Mouse (Mus musculus): Measurements from ENCODE around the gene Plekha7.

The Plekha7 gene

DNA sequence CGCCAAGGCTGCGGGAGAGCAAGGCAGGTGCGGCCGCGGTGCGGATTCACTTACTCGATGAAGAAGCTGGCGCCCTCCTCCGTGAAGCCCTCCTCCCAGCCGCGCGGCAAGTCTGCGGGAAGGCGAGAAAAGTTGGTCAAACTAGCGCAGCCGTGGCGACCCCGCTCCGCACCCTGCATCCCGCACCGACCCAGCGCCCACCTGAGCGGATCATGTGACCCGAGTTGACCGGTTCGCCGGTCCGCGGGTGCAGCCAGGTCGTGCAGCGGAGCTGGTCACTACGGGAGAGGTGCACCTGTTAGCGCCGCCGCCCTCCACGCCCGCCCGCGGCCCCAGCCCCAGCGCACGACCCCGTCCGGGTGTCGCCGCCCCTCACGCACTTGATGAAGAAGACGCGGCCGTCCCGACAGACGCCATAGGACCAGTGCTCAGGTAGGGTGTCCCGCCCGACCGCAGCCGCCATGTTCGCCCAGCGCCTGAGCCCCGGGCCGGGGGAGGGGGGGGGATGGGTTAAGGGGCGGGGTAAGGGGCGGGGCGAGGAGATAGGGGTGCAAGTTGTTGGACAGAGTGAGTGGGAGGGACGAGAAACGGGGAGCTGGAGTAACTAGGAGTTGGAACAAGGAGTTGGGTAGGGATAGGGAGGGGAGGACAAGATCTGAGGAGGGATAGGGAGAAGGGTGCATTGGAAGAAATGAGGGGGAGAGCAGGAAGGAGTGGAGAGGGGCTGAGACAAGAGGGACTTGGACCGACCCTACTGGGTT, at the start of gene Plekha7:
Gene Plekha7 (minus strand): TSS at position 506 of the 761 bp plus-strand sequence.
- peak; percentile 64 for DNase-seq

DNA sequence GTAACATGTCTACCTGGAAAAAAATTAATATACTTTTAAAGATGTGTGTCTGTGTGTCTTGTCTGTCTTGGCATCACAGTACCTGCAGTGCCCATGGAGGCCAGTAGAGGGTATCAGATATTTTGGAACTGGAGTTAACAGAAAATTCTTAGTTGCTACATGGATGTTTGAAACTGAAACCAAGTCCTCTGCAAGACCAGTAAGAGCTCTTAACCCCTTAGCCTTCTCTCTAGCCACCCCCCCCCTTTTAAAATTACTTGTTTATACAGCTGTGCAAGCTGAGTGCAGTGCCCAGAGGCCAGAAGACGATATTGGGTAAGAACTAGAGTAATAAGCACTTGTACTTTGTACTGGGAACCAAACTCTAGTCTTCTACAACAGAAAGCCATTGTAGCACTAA, 28.1 kb upstream of the Plekha7 start:
- DNase-seq = peak; percentile 73 to 75

DNA sequence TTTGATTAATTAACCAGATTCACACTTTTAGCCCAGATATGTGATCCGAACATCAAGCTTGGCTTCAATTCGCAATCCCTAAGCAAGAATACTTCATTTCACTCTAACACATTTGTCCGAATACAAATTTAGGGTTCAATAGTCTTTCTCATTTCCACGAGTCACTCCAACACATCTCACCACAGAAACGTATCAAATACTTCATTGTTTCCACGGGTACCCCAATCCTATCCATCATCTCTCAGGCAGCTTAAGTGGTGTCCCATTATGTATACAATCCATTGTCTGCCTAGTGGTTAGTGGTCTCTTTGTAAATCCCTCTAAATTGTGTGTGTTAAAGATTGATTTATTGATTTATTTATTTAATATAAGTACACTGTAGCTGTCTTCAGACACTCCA, 27.0 kb upstream of the Plekha7 start:
- no peak for DNase-seq

DNA sequence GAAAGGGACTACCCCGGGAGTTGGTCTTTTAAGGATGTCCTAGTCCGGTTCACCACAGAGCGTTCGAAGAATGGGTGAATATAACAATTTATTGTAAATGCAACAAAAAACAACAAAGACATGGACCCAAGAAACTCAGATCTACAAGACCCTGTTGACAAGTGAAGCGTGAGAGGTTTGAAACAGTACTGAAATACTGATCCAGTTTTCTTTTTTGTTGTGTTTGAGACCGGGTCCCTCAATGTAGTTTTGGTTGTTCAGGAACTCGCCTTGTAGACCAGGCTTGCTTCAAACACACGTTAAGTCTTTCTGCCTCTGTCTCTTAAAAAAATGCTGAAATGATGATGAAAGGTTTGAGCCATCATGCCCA, 26.5 kb upstream of the Plekha7 start:
- DNase-seq = no peak

DNA sequence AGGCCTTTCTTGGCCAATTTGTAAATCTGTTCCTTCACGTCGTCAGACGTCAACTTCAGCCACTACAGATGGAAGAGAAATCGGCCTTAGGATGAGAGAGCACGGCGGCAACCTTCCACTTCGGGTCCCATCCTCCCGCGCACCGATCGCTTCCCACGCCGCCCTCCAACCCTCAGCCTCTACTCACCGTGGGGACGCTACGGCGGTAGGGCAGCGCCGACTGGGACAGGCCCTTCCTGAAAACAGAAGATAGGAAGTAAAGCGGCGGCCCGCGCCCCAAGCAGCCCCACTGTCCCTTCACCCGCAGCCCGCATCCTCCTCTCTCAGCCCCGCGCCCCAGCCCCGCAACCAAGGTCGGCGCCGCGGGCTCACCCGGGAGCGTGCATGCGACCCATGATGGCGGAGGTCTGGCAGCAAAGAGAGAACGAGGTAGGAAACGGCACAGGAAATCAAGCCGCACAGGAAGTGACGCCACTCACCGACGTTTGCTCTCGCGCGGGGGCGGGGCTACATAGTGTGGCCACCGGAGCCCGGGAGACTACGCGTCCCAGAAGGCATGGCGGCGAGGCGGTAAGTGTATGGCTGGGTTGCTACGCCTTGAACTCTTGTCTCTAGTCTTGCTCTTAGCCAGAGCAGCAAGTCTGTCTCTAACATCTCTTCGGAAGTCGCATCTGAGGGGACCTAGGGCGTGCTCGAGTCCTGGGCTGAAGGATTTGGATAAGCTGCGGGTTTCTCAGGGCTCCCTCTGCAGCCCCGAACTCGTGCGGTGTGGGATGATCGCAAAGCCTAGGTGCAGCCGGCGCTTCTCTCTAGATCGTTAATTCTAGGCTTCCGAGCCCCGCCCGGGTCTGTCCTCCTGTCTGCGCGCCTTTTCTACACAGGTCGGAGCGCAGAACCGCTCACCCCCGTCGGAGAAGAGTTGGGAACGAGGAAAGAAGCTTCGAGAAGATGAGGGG, 25.8 kb upstream of the Plekha7 start, which contains the start of gene Rps13:
Gene Rps13 (minus strand): TSS at position 483 of the 956 bp plus-strand sequence.
- DNase-seq = peak; percentile 99

DNA sequence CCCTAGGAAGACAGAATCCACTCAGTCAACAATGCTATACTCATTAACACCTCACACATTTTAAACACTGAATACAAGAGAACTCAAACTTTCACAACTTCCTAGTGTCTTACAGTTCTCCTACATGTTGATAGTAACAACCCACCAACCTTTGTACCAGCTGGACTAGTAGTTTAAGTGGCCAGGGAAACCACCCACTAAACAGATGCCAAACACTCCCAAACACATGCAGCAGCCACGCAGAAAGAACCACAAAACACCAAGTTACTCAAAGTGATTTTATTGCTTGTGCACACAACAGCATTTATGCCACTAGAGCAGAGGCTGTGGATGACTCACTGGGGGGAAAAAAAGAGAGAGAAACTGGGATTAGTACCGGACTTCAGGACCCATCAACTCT, 23.1 kb upstream of the Plekha7 start:
- no peak for DNase-seq

DNA sequence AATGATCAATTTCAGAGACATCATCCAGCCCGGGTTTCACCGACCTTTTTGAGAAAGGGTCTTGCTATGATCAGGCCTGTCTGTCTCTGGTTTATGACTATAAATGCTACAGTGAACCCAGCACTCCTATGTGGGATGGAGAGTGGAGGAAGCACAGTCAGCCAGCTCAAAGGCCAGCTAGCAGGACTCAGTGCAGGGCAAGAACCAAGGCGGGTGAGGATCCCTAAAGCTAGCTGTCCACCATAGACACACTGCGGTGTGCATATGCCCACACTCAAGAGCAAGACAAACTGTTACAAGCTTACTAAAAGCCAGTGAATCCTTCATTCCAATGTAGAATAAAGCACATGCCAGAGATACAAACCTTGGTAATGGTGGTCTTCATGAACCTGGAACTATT, 21.7 kb upstream of the Plekha7 start:
- no peak for DNase-seq

DNA sequence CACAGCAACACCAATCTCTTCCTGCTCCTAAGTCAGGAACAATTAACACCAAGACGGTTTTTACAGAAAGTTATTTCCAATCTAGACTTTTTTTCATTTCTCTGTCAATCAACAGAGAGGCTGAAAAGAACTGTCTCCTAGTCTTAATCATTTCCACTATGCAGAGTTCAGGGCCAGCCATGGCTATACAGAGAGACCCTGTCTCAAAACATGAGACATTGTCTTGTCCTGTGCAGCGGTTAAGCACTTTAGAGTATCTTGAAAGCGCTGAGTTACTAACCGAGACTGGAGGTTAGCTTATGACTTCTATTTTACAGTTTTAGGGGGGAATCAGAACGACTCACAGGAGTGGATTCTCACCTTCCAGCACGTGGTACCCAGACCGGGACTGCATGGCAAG, 20.6 kb upstream of the Plekha7 start:
- no peak for DNase-seq

DNA sequence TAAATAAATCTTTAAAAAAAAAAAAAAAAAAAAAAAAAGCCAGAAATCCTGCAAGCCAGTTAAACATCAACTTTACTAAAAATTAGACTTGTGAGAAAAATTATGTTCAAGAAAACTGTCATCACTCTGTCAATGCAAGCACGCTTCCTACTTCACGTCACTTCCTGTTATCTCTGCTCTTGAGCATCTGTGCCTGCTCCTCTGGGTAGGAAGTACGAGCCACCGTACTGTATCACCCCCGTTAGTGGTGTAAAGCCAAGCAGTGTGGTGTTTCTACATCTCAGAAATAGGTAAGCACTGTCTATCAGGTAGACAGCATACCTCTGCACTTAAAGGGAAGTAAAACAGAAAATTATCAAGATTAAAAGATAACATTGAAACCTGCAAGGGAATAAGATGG, 19.7 kb upstream of the Plekha7 start:
- DNase-seq = no peak

DNA sequence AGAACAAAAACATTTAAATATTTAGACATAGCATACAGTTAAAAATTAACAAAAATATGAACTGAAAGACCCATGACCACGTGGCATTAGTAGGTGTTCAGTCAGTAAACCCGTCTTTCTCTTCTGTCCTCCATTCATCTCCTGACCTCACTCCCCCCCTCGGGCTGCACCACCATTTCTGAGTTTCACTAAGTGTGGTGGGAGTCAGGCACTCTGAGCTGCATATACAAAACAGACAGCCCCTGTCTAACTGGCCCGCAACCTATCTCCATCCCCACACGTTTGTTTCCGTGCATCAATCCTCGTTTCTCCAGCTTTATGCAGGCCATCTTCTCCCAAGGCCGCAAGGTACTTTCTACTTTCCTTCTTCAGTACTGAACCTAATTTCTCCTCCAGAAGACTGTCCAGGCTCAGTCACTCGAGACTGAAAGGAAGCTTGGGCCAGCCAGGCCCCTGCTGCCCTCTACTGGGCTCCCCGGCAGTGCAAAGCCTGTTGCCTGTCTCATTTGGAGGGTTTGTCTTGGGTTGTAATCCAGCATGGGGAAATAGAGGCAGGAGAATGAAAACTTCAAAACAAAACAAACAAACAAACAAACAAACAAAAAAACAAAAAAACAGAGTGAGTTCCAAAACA, 15.3 kb upstream of the Plekha7 start:
- peak; percentile 88 to 89 for DNase-seq

DNA sequence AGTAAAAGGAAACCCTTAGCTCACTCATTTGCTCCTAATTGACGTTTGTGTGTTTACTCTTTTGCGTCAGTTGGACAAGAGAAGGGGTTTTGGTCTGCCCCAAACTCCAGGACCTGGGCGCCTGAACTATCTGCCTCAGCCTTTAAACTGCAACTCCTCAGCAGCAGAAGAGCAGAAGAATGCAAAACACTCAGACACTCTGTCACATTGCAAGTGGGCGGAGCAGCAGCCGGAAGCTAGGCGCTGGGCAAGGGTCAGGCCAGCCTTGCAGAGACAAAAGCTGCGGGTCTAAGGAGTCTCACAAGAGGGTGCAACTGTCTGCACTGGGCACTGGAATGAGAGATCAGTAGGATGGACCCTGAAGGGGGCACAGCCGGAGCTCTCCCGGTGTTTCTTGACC, 1.3 kb upstream of the Plekha7 start:
- DNase-seq = no peak

DNA sequence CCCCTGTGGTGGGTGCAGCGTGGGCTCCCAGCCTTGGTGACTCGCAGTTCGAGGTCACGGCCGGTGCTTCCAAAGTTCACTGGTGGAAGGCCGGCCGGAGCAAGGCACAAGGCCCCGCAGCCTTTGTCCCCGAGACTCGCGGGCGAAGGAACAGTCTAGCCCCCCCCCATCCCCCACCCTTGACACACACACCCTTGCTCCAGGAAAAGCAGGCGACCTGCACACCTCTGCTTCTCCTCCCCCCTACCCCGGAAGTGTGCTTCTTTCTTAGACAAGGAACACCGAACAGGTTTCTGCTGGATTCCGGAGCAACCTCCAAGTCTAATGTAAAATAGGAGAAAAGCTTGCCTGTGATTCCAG, 436 bp upstream of the Plekha7 start:
- DNase-seq = peak in 1 of 2 experiments; percentile 22

DNA sequence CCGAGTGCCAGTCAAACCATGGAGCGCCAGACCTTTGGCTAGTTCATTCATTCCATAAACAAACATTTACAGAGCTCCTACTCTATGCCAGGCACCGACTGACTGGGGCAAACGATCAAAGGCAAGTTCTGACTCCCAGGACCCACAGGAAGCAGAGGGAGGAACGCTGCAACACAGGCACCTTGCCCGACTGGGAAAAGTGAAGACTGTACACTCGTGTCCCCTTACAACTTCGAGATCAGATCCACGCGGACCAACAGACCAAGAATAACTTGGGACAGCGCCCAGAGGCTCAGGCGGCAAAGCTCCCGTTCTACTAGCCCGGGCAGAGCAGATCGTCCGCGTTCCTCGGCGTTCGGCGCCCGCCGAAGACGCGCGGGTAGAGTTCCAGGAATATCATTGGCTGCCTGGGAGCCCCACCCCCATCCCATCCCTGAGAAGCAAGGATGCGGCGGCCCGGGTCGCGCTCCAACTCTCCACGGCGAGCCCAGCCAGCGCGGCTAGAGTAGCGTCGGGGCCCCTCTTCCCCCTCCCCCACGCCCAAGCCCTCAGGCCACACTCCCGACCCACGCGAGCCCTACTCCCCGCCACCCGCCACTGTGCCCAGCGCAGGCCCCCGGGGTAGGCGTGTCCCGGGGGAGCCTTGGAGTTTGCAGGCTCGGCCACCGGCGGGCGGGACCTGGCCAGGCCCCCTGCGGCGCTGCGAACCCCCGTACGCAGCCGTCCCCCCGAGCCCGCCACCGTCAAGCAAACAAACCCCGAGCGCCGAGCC, 891 bp downstream of the Plekha7 start:
- DNase-seq = peak; percentile 85 to 90

DNA sequence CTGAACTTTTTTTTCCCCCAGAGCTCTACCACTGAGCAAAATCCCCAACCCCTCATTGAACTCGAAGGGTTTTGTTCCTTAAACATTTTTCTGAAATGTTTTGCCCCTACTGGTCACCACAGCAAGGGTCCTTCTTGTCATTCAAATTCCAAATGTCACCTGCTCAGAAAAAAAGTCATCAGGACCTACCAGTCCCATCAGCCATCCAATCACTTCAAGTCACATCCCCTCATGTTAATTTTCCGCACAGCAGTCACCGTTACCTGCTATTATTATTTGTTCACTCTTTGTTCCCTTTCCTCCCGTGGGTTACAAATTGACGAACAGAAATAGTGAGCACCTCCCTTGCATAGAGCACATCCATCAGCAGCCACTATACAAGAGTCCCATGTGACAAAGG, 1.6 kb downstream of the Plekha7 start:
- DNase-seq = no peak

DNA sequence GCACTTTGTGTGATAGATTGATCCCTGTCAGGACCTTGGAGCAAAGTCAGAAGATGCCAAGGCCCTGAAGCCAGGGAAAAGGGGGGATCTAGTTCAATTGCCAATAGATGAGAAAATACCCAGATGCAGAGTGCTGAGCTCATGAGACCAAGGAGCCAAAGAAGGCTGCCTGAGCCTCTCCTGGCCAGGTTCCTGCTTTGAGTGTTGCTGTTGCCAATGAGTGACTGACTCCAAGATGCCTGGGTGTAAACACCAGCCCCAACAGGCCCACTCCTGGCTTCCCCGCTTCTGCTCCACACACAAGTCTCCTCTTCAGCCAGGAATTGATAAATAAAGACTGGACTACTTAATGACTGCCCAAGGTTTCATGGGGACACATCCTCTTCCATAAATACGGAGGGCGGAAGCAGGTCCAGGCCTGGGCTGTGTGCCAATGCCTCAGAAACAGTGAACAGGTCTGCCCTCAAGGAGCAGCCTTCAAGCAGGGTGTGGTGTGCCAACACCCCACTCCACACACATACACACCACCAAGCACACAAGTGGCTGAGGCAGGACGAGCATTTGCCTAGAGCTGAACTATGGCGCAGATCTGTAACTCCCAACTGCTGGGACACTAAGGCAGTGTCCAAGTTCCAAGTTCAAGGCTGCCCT, 6.4 kb downstream of the Plekha7 start:
- DNase-seq = peak; percentile 72 to 79

DNA sequence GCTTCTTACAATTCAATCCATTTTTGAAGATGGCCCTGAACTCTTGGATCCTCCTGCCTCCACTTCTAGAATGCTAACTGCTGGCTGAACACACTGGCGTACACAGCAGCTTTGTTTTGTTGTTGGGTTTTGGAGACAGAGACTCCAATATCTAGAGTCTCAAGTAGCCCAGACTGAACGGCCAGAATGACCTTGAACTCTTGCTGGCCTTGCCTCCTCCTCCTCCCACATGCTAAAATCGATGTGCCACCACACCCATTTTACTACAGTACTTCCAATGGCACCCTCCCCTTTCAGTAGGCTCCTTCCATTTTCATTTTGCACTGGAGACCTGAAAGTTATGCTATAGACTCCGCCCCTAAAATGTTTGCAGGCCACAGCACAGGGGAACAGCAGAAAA, 7.0 kb downstream of the Plekha7 start:
- no peak for DNase-seq

DNA sequence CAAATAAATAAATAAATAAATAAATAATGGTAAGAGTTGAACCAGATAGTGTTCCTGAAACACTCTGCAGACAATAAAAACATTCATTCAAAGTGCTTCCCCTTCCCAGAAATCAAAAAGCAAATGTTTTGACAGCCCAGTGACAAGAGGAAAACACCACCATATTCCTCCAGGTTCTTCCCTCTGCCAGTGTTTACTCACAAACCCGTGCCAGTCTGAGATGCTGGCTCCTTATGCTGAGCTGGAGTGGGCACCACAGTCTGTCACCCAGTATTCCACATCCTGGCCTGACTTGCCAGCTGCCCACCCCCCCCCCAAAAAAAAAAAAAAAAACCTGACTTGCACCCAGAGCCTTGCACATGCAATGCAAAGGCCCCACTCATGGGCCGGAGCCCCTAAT, 9.3 kb downstream of the Plekha7 start:
- DNase-seq = peak; percentile 42 to 60

DNA sequence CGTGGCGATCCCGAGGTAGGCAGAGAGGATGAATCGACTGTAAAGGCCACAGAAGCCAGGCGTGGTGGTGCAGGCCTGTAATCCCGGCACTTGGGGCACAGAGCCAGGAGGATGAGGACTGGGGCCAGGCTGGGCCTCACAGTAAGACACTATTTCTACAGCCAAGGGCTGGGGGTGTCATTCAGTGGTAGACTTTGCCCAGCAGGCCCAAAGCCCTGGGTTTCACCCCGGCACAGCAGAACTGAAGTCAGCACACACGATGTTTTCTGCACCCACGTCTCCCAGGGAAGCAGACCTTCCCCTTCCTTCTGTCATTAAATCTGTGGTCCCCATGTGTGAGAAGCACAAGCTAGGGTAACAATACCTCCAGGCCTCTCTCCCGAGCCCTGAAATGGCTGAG, 9.8 kb downstream of the Plekha7 start:
- DNase-seq = peak; percentile 84 to 91

DNA sequence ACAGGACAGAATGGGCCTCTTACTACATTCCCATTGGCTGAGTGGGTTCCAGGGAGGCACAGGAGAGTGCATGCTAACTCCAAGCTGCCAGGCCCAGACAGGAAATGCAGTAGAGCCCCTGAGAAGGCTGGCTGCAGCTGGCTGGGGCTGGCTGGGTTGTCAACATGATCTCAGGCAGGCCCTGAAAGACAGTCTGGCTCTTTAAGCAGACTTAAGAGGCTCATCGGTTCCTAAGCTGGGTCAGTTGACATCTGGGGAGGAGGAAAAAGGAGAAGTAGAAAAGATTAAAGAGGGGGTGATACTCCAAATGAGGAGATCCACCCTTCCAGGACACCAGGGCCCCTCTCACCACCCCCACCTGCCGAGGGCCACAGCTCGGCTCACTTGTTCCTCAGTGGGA, 13.2 kb downstream of the Plekha7 start:
- no peak for DNase-seq

DNA sequence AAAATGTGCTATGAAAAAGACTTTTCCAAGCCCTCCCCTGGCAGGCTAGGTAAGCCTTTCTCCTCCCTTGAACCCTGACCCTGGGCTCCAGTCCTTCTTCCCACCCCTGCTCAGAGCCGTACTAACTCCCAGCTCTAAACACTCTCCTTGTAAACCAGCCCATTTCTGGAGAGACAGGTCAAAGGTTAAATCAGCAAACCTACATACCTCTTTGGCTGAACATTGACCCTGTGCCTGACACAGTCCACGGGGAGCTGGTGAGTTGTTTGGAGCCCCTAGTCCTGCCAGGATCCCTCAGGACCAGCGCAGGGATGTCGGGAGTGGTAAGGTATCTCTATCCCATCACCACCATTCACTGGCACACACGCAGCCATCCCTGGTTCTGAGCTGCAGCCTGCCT, 15.8 kb downstream of the Plekha7 start:
- DNase-seq = no peak

DNA sequence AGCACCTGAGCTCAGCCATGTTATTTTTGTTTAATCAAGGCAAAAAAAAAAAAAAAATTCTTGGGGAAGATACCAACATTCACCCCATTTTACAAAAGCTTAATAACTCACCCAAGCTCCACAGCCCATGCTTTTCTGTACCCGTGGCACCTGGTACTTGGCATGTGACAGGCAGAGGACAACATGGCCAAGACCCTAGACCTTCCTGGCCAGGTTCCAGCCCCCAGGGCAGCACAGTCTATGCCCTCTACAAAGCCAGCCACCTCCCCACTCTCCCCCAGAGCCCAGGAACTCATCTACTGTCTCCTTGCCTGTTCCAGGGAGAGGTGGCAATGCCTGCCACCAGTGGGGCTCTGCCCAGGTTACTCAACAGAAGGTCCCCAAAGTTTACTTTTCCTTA, 17.6 kb downstream of the Plekha7 start:
- DNase-seq = peak in 1 of 2 experiments; percentile 39

DNA sequence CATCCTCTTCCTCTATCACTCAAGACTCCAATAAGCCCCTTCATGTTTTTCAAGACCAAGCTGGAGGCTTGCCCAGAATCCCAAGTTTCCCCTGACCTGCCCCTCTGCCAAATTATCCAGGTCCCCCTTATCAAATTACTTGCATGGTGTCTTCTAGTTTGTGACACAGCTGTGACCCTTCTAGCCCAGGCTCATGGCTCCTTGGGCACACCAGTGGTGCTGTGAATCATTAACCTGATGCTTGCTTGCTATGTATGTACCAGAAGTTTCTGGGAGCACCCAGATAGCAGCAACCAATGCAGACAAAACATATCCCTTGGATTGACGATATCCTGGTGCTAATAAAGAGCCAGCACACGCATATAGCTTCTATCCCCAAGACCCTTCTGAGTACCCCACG, 19.2 kb downstream of the Plekha7 start:
- DNase-seq = no peak

All from cerebellum, postnatal 10 days (tissue).